Mouse (Mus musculus): ENCODE data around the gene Prrc2a. TPM values are rescaled to one million over a fixed set of nuclear protein-coding genes. Genes with fewer than 3 reads are reported as not detected.
A peak's percentile ranks its signal among the peaks of the same experiment; 100 is the strongest.

Gene Prrc2a
- polyA plus RNA-seq, 1 experiment: 352 TPM

- WGBS: 73% methylated on average over 4 of the region's 4 CpGs
- Histone ChIP-seq H3K4me1 (ENCODE audit: control insufficient read depth, insufficient read depth, insufficient read length, low read length) (no peaks in the 10 kb centered on the region; the same call in none of the 2 replicates), H3K36me3 (ENCODE audit: control insufficient read depth, insufficient read depth, low read length) (no peaks in the 10 kb centered on the region), H3K27ac (ENCODE audit: insufficient read depth, low read depth, low read length) (peak overlapping the region; percentile 20), H3K27me3 (ENCODE audit: control insufficient read depth, insufficient read depth, low read length) (no peaks in the 10 kb centered on the region), H3K4me3 (ENCODE audit: low read depth, low read length) (no peak overlapping the region)
- TF ChIP-seq CTCF (IDR thresholded peaks at IDR 0.05; ENCODE audit: extremely low read depth, insufficient read length, insufficient replicate concordance, low read depth, low read length) (no peak), POLR2A (IDR thresholded peaks at IDR 0.05; ENCODE audit: low read depth, low read length) (no peak)
Measured at GRCm38 (mm10) chr17:35190096-35190495, 25.4 kb upstream of the Prrc2a start.

GRCm38 (mm10) chr17:35189186-35189585 lies 24.5 kb upstream of the Prrc2a start:
- 48% methylated on average over 1 of the region's 1 CpGs for WGBS
- H3K27me3 ChIP-seq (ENCODE audit: control insufficient read depth, insufficient read depth, low read length): no peaks in the 10 kb centered on the region
- no peaks in the 10 kb centered on the region; the same call in none of the 2 replicates for H3K4me1 ChIP-seq (ENCODE audit: control insufficient read depth, insufficient read depth, insufficient read length, low read length)
- no peak overlapping the region for H3K4me3 ChIP-seq (ENCODE audit: low read depth, low read length)
- TF ChIP-seq POLR2A (IDR thresholded peaks at IDR 0.05; ENCODE audit: low read depth, low read length) (no peak), CTCF (IDR thresholded peaks at IDR 0.05; ENCODE audit: extremely low read depth, insufficient read length, insufficient replicate concordance, low read depth, low read length) (no peak)
- no peaks in the 10 kb centered on the region for H3K36me3 ChIP-seq (ENCODE audit: control insufficient read depth, insufficient read depth, low read length)
- H3K27ac ChIP-seq (ENCODE audit: insufficient read depth, low read depth, low read length): no peak overlapping the region

GRCm38 (mm10) chr17:35187959-35188610 lies 23.4 kb upstream of the Prrc2a start, which contains the start of gene Lst1:
Lst1 (minus strand) TSS chr17:35188439.
- WGBS: 68% methylated on average over 7 of the region's 7 CpGs
- Histone ChIP-seq H3K4me3 (ENCODE audit: low read depth, low read length) (no peak within 1 kb of the TSS), H3K36me3 (ENCODE audit: control insufficient read depth, insufficient read depth, low read length) (no peaks in the 10 kb centered on the region), H3K27me3 (ENCODE audit: control insufficient read depth, insufficient read depth, low read length) (no peaks in the 10 kb centered on the region), H3K27ac (ENCODE audit: insufficient read depth, low read depth, low read length) (peak within 1 kb of the TSS; percentile 17; the same call in 1 of the 2 replicates), H3K4me1 (ENCODE audit: control insufficient read depth, insufficient read depth, insufficient read length, low read length) (no peaks in the 10 kb centered on the region; the same call in none of the 2 replicates)
- no peak for TF ChIP-seq POLR2A (IDR thresholded peaks at IDR 0.05; ENCODE audit: low read depth, low read length)
- TF ChIP-seq CTCF (IDR thresholded peaks at IDR 0.05; ENCODE audit: extremely low read depth, insufficient read length, insufficient replicate concordance, low read depth, low read length): no peak

- Histone ChIP-seq H3K4me1 (ENCODE audit: control insufficient read depth, insufficient read depth, insufficient read length, low read length) (no peaks in the 10 kb centered on the region; the same call in none of the 2 replicates), H3K36me3 (ENCODE audit: control insufficient read depth, insufficient read depth, low read length) (no peaks in the 10 kb centered on the region), H3K4me3 (ENCODE audit: low read depth, low read length) (no peak overlapping the region), H3K27ac (ENCODE audit: insufficient read depth, low read depth, low read length) (peak overlapping the region; percentile 13; the same call in 1 of the 2 replicates), H3K27me3 (ENCODE audit: control insufficient read depth, insufficient read depth, low read length) (no peaks in the 10 kb centered on the region)
- 70% methylated on average over 4 of the region's 4 CpGs for WGBS
- TF ChIP-seq POLR2A (IDR thresholded peaks at IDR 0.05; ENCODE audit: low read depth, low read length) (no peak), CTCF (IDR thresholded peaks at IDR 0.05; ENCODE audit: extremely low read depth, insufficient read length, insufficient replicate concordance, low read depth, low read length) (no peak)
Measured at GRCm38 (mm10) chr17:35187345-35187744, 22.6 kb upstream of the Prrc2a start.

GRCm38 (mm10) chr17:35186681-35187080 lies 22.0 kb upstream of the Prrc2a start:
- Histone ChIP-seq H3K36me3 (ENCODE audit: control insufficient read depth, insufficient read depth, low read length) (no peaks in the 10 kb centered on the region), H3K27me3 (ENCODE audit: control insufficient read depth, insufficient read depth, low read length) (no peaks in the 10 kb centered on the region), H3K4me3 (ENCODE audit: low read depth, low read length) (peak overlapping the region; percentile 33), H3K27ac (ENCODE audit: insufficient read depth, low read depth, low read length) (peak overlapping the region; percentile 19; the same call in 1 of the 2 replicates), H3K4me1 (ENCODE audit: control insufficient read depth, insufficient read depth, insufficient read length, low read length) (no peaks in the 10 kb centered on the region; the same call in none of the 2 replicates)
- TF ChIP-seq CTCF (IDR thresholded peaks at IDR 0.05; ENCODE audit: extremely low read depth, insufficient read length, insufficient replicate concordance, low read depth, low read length): no peak
- no peak; the same call in 1 of the 2 replicates for TF ChIP-seq POLR2A (IDR thresholded peaks at IDR 0.05; ENCODE audit: low read depth, low read length)
- 6% methylated on average over 4 of the region's 4 CpGs for WGBS

GRCm38 (mm10) chr17:35185639-35186611 lies 21.2 kb upstream of the Prrc2a start:
- Histone ChIP-seq H3K36me3 (ENCODE audit: control insufficient read depth, insufficient read depth, low read length) (no peaks in the 10 kb centered on the region), H3K27ac (ENCODE audit: insufficient read depth, low read depth, low read length) (peak overlapping the region; percentile 68), H3K4me1 (ENCODE audit: control insufficient read depth, insufficient read depth, insufficient read length, low read length) (no peaks in the 10 kb centered on the region; the same call in none of the 2 replicates), H3K4me3 (ENCODE audit: low read depth, low read length) (peak overlapping the region; percentile 33), H3K27me3 (ENCODE audit: control insufficient read depth, insufficient read depth, low read length) (no peaks in the 10 kb centered on the region)
- TF ChIP-seq CTCF (IDR thresholded peaks at IDR 0.05; ENCODE audit: extremely low read depth, insufficient read length, insufficient replicate concordance, low read depth, low read length) (no peak), POLR2A (IDR thresholded peaks at IDR 0.05; ENCODE audit: low read depth, low read length) (no peak)
- 3% methylated on average over 18 of the region's 18 CpGs for WGBS
